Mouse (Mus musculus) lung, adult 2 months (tissue): Measurements from ENCODE around the gene Gm20696. TPM values are rescaled to one million over a fixed set of nuclear protein-coding genes. Genes with fewer than 3 reads are reported as not detected.

ENCODE experiments used
- DNase-seq: peaks from one replicate; pipeline ENCODE4 v3.0.0; 2022
- H3K4me1 ChIP-seq: fragments of 200-500 bp; 2 replicates; pipeline ENCODE4 v1.6.1; 2011; ENCODE audit warnings: low read length; ENCODE audit not compliant: control insufficient read depth, insufficient read depth
- H3K4me3 ChIP-seq: fragments of 200-500 bp; replicated peaks from 2 replicates; pipeline ENCODE3; 2011; ENCODE audit warnings: low read depth, mild to moderate bottlenecking, control low read depth, low read length; ENCODE audit errors: extremely low read depth
- CTCF ChIP-seq: fragments of 200-500 bp; IDR thresholded peaks from 2 replicates; pipeline ENCODE4 v1.5.1; 2011; ENCODE audit warnings: mild to moderate bottlenecking, low read length, control low read depth; ENCODE audit not compliant: insufficient read depth
- POLR2A ChIP-seq: fragments of 200-500 bp; IDR thresholded peaks from 2 replicates; pipeline ENCODE4 v1.6.1; 2011; ENCODE audit warnings: low read depth, mild to moderate bottlenecking, control low read depth, low read length, borderline replicate concordance; ENCODE audit errors: extremely low read depth
- WGBS: fragments of 180-500 bp; shearing (Covaris S2); methylation state at CpG from one replicate; pipeline ENCODE4 v1.1.7; 2018; 5-methylcytosine and 5-hydroxymethylcytosine counted together
- polyA plus RNA-seq: library from polyadenylated mRNA; depleted of rRNA; stranded (reverse); fragments of >200 nt; gene quantifications from 2 replicates; pipeline ENCODE4 v1.2.3, GENCODE M21; 2012

The Gm20696 gene
- polyA plus RNA-seq, 1 experiment: 1.4 TPM

GRCm38 (mm10) chr6:99428961-99429360 lies 237.6 kb downstream of the Gm20696 start:
- peaks cover 8% of the 10 kb centered on the region for H3K4me1 ChIP-seq
- TF ChIP-seq POLR2A (no peak), CTCF (no peak)
- H3K4me3 ChIP-seq: no peak overlapping the region
- no peak for DNase-seq
- WGBS: 72% methylated on average over 2 of the region's 2 CpGs

DNA sequence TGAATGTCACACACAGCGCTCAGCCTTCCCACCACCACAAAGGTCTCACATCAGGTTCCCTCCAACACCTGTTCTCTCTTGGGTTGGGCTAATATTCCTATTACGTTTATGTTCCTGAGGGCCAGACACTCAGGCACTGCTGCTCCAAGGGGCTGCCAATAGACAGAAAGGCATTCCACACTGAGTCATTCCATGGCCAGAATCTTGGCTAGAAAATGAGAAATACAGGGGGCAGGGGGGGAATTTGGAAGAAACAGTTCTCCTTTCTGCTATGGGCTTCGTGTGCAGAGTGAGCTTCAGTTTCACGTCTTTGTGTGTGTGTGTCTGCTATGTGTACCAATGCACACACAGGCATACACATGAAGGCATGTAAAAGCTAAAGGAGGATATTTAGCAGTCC lies 239.3 kb downstream of the Gm20696 start:
- DNase-seq: no peak
- H3K4me3 ChIP-seq: no peak overlapping the region
- peaks cover 10% of the 10 kb centered on the region for H3K4me1 ChIP-seq
- TF ChIP-seq POLR2A (no peak), CTCF (no peak)
- 82% methylated on average over 4 of the region's 4 CpGs for WGBS

DNA sequence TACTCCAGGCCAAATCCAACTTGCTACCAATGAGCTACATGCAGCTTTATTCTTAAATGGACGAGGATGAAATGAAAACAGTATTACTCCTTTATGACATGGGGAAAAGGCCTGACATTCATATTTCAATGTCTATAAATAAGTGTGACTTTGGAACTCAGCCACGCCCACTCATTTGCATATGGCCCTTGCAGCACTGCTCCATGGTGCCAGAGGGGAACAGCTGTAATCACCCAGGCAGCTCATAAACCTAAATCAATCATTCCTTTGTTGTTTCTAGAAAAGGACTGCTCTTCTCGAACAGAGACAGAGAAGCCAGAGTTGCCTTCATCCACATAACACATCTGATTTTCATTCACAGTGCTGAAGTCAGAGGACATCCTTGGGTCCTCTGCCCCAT lies 241.6 kb downstream of the Gm20696 start:
- Histone ChIP-seq H3K4me3 (no peak overlapping the region), H3K4me1 (peaks cover 11% of the 10 kb centered on the region)
- no peak for DNase-seq
- 61% methylated on average over 3 of the region's 3 CpGs for WGBS
- no peak for TF ChIP-seq POLR2A

DNA sequence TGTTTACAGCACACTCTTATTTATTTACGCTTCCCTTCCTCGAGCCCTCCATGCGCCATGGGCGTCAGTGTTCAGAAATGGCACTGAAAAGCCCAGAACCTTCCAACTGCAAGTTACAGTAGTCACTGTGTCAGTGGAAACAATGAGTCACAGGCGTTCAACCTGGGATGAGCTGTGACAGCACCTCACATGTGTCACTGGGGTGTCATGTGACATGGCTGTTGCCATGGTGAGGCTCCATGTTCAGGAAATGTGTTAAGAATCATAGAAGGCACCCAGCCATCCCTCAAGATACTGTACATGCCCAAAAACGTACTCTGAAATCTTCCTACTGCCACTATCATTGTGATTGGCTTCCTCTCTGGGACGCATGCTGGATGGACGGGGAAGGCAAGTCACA lies 245.9 kb downstream of the Gm20696 start:
- TF ChIP-seq POLR2A: no peak
- Histone ChIP-seq H3K4me3 (no peak overlapping the region), H3K4me1 (peaks cover 11% of the 10 kb centered on the region)
- WGBS: 63% methylated on average over 8 of the region's 8 CpGs
- DNase-seq: no peak

DNA sequence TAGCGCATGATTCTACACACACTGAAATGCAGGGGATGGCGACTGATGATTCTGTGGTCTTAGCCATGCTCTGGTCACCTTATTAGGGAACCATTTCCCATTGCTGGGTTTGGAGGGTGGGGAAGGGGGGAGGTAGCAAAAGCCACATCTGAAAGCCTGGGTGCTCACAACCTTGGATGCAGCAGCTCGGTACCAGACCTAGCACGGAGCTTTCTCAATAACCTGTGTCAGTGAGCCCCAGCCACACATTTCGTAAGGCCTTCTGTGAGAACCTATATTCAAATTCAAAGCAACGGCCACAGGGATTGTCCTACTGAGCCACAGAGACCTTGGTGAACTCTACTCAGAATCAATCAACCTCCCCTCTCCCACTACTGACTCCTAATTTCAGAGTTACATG lies 254.0 kb downstream of the Gm20696 start:
- WGBS: 91% methylated on average over 6 of the region's 6 CpGs
- H3K4me1 ChIP-seq: no peaks in the 10 kb centered on the region
- no peak for DNase-seq
- H3K4me3 ChIP-seq: no peak overlapping the region
- TF ChIP-seq CTCF (no peak), POLR2A (no peak)

DNA sequence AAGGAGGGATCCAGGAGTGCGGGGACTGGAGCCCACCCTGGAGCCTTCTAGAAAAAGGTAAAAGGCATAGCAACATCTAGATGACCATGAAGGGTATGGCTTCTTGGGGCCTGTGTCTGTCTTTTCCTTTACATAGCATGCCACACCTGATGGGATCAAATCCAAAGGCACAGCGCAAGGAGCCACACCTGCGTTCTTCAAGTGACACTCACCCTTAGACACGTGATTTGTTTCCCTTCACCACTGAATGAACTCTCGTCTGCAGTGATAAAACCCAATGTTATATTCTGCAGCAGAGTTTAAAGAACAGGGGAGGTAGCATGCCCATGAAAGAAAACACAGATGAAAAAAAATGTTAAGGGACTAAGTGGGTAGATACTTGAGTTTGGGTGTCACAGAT lies 257.0 kb downstream of the Gm20696 start:
- Histone ChIP-seq H3K4me3 (no peak overlapping the region), H3K4me1 (peaks cover 2% of the 10 kb centered on the region)
- no peak for DNase-seq
- TF ChIP-seq POLR2A (no peak), CTCF (no peak)
- WGBS: 74% methylated on average over 5 of the region's 5 CpGs

DNA sequence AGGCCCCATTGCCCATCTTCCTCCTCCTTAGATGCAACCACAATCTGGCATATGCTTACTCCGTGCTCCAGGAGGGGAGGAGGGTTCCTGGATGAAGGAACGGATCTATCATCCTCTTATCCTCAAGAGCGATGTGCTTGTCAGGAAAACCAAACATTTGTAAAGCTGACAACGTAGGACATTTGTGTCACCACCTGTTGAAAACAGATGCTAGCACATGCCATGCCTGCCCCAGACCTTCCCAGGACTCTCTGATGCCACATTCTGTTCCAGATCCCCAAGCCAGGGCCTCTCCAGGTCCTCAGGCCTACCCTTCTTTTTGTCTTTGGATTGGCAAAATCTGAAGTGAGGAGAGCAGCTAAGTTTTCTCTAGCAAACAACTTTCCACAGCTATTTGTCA lies 257.7 kb downstream of the Gm20696 start:
- DNase-seq: no peak
- WGBS: 74% methylated on average over 4 of the region's 4 CpGs
- no peak overlapping the region for H3K4me3 ChIP-seq
- TF ChIP-seq POLR2A (no peak), CTCF (no peak)
- peaks cover 2% of the 10 kb centered on the region for H3K4me1 ChIP-seq

DNA sequence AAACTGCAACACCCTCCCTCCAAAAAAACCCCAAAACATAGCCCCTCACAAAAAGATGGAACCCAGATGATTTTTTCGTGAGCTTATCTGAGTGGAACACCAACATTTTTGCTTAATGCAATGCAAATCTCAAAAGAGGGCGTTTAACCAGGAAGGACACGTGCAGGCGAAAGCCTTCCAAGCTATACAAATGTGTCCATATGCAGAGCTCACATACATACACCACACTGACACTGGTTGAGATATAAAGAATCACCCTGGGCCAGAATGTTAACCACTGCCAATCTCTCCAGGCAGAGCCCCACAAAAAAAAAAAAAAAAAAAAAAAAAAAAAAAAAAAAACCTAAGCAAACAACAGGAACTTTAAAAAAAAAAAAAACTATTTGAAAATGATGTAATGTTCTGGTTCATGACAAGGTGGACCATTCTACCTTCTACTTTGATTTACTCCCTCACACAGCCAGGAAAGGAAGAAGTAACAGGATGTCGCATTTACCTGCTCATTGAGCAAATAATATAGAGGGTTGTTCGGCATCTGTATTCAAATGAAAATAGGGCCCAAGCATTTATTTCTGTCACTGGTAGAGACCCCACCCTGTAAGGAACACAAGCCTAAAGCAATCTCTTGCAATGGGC lies 262.7 kb downstream of the Gm20696 start:
- DNase-seq: no peak
- Histone ChIP-seq H3K4me1 (peaks cover 16% of the 10 kb centered on the region), H3K4me3 (no peak overlapping the region)
- TF ChIP-seq POLR2A: no peak
- TF ChIP-seq CTCF: no peak
- 87% methylated on average over 6 of the region's 6 CpGs for WGBS

DNA sequence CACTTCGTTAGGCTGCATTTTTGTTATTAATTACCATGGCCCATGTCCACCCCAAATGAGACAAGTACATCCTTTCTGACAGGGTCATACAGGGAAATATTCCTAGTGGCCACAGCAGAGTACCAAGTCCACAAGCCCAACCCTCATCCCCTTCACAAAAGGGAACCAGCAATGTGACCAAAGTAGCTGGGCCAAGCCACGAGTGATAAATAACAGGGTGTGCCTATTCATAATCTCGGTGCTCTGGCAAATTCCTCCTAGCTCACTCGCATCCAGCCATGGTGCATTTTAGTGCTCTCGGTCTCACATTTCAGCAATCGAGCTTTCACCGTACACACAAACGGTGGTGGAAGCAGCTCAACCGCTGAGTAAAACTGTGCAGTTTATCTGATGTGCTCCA lies 263.7 kb downstream of the Gm20696 start:
- WGBS: 69% methylated on average over 9 of the region's 9 CpGs
- TF ChIP-seq CTCF: no peak
- TF ChIP-seq POLR2A: no peak
- no peak for DNase-seq
- H3K4me1 ChIP-seq: peaks cover 16% of the 10 kb centered on the region
- no peak overlapping the region for H3K4me3 ChIP-seq

DNA sequence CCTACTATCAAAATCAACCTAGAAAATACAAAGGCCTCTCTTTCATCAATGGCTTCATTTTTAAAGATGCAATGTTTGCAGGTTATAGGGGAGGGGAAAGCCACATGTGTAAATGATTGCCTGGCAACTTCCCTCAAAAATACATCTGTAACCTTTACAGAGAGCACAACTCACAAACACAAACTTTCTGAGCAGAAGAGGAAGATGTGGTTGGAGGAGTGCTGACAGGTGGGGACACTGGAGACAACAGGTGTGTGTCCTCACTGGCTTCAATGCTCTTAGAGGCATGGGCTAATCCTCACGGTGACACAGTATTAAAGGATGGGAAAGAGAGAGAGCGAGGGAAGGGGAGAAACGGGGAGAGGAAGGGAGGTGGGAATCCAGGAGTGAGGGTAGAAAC lies 264.2 kb downstream of the Gm20696 start:
- no peak for DNase-seq
- Histone ChIP-seq H3K4me1 (peaks cover 16% of the 10 kb centered on the region), H3K4me3 (no peak overlapping the region)
- TF ChIP-seq CTCF (no peak), POLR2A (no peak)
- WGBS: 73% methylated on average over 3 of the region's 3 CpGs

DNA sequence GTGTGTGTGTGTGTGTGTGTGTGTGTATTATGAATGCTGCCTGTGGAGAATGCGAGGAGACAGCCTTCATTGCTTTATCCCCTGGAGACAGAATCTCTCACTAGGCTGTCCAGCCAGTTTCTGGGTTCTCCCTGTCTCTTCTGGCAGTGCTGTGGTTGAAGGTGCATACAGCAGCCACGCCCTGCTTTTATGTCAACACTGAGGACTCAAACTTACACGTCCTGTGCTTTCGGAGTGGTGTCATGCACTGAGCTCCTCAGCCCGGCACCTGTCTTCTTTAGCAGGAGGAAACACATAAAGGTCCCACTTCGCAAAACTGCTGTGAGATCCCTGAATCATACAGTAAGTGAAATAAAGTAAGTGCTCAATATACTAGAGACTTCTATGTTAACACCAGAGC lies 264.8 kb downstream of the Gm20696 start:
- DNase-seq: no peak
- TF ChIP-seq POLR2A: no peak
- TF ChIP-seq CTCF: no peak
- WGBS: 38% methylated on average over 6 of the region's 6 CpGs
- Histone ChIP-seq H3K4me3 (no peak overlapping the region), H3K4me1 (peaks cover 16% of the 10 kb centered on the region)
